Mouse (Mus musculus) intestine, embryonic 16.5 days (tissue): ENCODE results near the gene Thbs3. TPM values are rescaled to one million over a fixed set of nuclear protein-coding genes. Genes with fewer than 3 reads are reported as not detected.
"Not testable (repeated sequence)": the region's sequence is repeated elsewhere in the genome, so short reads cannot be mapped to it uniquely, and the experiment has no call there.

Source experiments
- ATAC-seq: fragments of 200-750 bp; cut with Nextera tagmentation; 2 replicates; pipeline ENCODE4 v1.8.0; 2017; ENCODE audit warnings: moderate TSS enrichment, moderate library complexity
- H3K27ac ChIP-seq: fragments of 300-500 bp; sonication (generic); 2 replicates; pipeline ENCODE4 v1.5.1; 2014; ENCODE audit warnings: mild to moderate bottlenecking, low read length
- H3K27me3 ChIP-seq: fragments of 300-500 bp; sonication (generic); replicated peaks from 2 replicates; pipeline ENCODE4 v1.6.1; 2014; ENCODE audit warnings: low read length, control low read depth, mixed read lengths; ENCODE audit not compliant: control insufficient read depth, insufficient read depth
- H3K36me3 ChIP-seq: fragments of 300-500 bp; sonication (generic); 2 replicates; pipeline ENCODE4 v1.6.1; 2014; ENCODE audit warnings: low read length, control low read depth; ENCODE audit not compliant: control insufficient read depth, insufficient read depth
- H3K4me1 ChIP-seq: fragments of 300-500 bp; sonication (generic); 2 replicates; pipeline ENCODE4 v1.6.1; 2014; ENCODE audit warnings: low read length, control low read depth, mixed read lengths; ENCODE audit not compliant: control insufficient read depth, insufficient read depth
- H3K4me2 ChIP-seq: fragments of 300-500 bp; sonication (generic); 2 replicates; pipeline ENCODE4 v1.6.1; 2014; ENCODE audit warnings: low read depth, low read length, control low read depth
- H3K4me3 ChIP-seq: fragments of 300-500 bp; sonication (generic); 2 replicates; pipeline ENCODE4 v1.5.1; 2014; ENCODE audit warnings: mild to moderate bottlenecking, low read length
- H3K9ac ChIP-seq: fragments of 300-500 bp; sonication (generic); 2 replicates; pipeline ENCODE4 v1.6.1; 2014; ENCODE audit warnings: low read depth, low read length
- H3K9me3 ChIP-seq: fragments of 300-500 bp; sonication (generic); 2 replicates; pipeline ENCODE4 v1.6.1; 2016; ENCODE audit warnings: low read length, control low read depth; ENCODE audit not compliant: control insufficient read depth
- WGBS: fragments of 180-500 bp; shearing (Covaris S2); extraction: QIAGEN DNeasy Blood & Tissue Kit; methylation state at CpG from one replicate; pipeline ENCODE4 v1.1.7; 2014; 5-methylcytosine and 5-hydroxymethylcytosine counted together
- polyA plus RNA-seq: library from polyadenylated mRNA; unstranded; fragments of >200 nt; fragmentation: Nextera tagmentation; extraction: Ambion mirVana; gene quantifications from 2 replicates; pipeline ENCODE4 v1.2.1, GENCODE M21; 2015

Thbs3 gene
- polyA plus RNA-seq, 1 experiment from 2014 or later, result 18.9 TPM

GRCm38 (mm10) chr3:89208075-89208657, 6.8 kb upstream of the Thbs3 start:
- Histone ChIP-seq H3K9ac (no peak overlapping the region), H3K27me3 (no peaks in the 10 kb centered on the region), H3K4me3 (no peak overlapping the region), H3K36me3 (peaks cover 18% of the 10 kb centered on the region), H3K4me2 (no peak overlapping the region), H3K9me3 (no peaks in the 10 kb centered on the region), H3K4me1 (peaks cover 6% of the 10 kb centered on the region), H3K27ac (no peak overlapping the region)
- WGBS, result 88% methylated on average over 13 of the region's 13 CpGs
- no peak for ATAC-seq

DNA sequence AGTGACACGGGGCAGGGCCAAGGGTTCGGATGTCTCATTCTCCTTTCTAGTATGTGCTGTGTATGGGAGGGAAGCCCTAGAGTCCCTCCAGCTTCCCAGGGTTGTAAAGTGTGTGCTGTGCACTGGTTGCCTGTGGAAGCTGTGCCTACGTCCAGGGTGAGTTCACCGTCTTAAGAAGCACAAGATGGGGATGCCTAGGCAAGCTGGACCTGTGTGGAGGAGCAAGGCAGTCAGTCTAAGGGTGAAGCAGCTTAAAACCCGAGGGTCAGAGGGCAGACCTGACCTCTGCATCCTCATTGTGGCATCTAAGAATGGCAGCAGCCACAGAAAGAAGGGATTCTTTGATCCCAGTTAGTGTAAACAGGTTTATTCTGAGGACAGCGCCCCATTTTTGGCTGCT, 6.2 kb upstream of the Thbs3 start:
- H3K9ac ChIP-seq, result no peak overlapping the region
- no peak overlapping the region for H3K4me3 ChIP-seq
- 88% methylated on average over 6 of the region's 6 CpGs for WGBS
- no peak overlapping the region for H3K4me2 ChIP-seq
- no peaks in the 10 kb centered on the region for H3K9me3 ChIP-seq
- ATAC-seq, result no peak
- H3K4me1 ChIP-seq, result peaks cover 3% of the 10 kb centered on the region
- peaks cover 18% of the 10 kb centered on the region for H3K36me3 ChIP-seq
- no peaks in the 10 kb centered on the region for H3K27me3 ChIP-seq
- no peak overlapping the region for H3K27ac ChIP-seq

DNA sequence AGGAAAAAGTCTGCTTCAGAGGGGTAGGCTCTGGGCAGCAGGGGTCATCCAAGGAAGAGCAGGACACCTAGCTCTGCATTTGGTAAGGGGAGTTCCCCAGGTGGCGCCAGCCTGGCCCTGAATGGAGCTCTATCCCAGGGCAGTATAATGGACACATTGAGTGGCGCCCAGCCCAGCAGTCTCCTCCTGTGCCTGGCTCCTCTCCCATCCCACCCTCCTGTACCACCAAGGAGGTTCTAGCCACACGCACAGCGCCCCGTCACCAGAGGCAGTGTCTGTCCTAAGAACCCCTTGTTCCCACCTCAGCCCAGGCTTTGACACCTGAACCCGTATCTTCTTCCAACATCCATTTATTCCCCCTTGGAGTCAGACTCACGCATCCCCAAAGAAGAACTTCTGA, 5.2 kb upstream of the Thbs3 start:
- 97% methylated on average over 7 of the region's 7 CpGs for WGBS
- no peak overlapping the region for H3K9ac ChIP-seq
- H3K36me3 ChIP-seq, result peaks cover 18% of the 10 kb centered on the region
- ATAC-seq, result no peak
- H3K4me1 ChIP-seq, result peaks cover 4% of the 10 kb centered on the region
- no peak overlapping the region for H3K4me2 ChIP-seq
- H3K27me3 ChIP-seq, result no peaks in the 10 kb centered on the region
- H3K4me3 ChIP-seq, result no peak overlapping the region
- no peaks in the 10 kb centered on the region for H3K9me3 ChIP-seq
- H3K27ac ChIP-seq, result no peak overlapping the region

DNA sequence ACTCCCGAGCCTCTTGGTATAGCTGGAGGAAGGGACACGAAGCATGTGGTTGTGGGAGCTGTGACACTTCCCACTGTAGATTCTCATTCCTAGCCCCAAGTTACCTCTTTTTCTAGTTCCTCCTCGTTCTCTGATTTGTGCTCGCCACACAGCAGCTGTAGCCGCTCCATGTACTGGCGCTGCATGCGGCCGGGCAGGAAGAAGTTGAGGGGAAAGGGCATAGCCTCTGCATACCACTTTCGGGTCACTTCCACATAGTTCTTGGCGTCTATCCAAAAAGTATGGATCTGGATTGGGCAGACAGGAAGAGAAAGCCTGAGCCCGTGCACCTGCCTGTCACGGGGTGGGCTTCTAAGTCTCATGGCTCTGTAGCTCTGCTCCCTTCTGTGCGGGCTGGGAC, 4.8 kb upstream of the Thbs3 start:
- Histone ChIP-seq H3K36me3 (peaks cover 18% of the 10 kb centered on the region), H3K4me1 (peaks cover 7% of the 10 kb centered on the region), H3K9ac (no peak overlapping the region), H3K4me2 (no peak overlapping the region), H3K27ac (no peak overlapping the region), H3K9me3 (no peaks in the 10 kb centered on the region), H3K27me3 (no peaks in the 10 kb centered on the region), H3K4me3 (no peak overlapping the region)
- ATAC-seq, result no peak
- WGBS, result 76% methylated on average over 13 of the region's 13 CpGs

GRCm38 (mm10) chr3:89210731-89211130, 4.2 kb upstream of the Thbs3 start:
- ATAC-seq, result no peak
- no peak overlapping the region for H3K9ac ChIP-seq
- H3K9me3 ChIP-seq, result no peaks in the 10 kb centered on the region
- no peak overlapping the region for H3K27ac ChIP-seq
- peaks cover 10% of the 10 kb centered on the region for H3K4me1 ChIP-seq
- no peaks in the 10 kb centered on the region for H3K27me3 ChIP-seq
- H3K36me3 ChIP-seq, result peaks cover 18% of the 10 kb centered on the region
- H3K4me2 ChIP-seq, result no peak overlapping the region
- WGBS, result 72% methylated on average over 7 of the region's 7 CpGs
- H3K4me3 ChIP-seq, result no peak overlapping the region

DNA sequence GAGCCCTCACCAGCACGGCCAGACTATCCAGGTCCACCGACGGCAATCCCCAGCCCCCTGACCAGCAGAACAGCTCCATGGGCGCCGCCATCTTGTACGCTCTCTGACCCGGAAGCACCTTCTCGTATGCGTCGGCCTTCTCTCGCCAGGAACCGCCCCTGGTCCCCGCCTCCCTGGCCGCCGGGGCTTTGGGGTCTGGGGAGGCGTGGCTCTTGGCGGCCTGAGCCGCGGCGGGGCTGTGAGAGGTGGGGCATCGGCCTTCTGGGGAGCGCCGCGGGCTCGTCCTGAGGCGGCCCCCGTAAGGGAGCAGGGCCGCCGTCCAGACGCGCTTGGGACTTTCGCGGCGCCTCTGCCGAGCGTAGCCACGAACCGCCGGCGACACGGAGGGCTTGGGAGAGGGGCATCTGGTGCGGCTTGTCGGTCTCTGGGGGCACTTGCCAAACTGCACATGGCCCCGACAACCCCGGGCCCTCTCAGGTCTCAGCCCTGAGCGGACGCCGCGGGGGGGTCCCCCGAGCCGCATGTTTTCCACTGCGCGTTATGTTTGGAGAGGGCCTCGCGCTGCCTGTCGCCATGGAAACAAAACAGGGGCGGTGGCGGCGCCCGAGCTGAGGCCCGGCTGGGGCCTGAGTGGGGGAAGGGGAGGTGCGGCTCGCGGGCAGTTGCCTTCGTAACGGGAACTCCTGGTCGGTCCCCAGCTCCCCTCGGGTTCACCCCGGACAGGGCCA, 1.0 kb upstream of the Thbs3 start:
- Histone ChIP-seq H3K4me2 (peak overlapping the region; percentile 82), H3K36me3 (0 out of 2 replicates have a peak, but pooled peaks cover 5% of the 10 kb centered on the region), H3K27ac (peak overlapping the region; percentile 93), H3K4me3 (peak overlapping the region; percentile 69), H3K4me1 (peaks cover 12% of the 10 kb centered on the region), H3K27me3 (no peaks in the 10 kb centered on the region), H3K9ac (peak overlapping the region; percentile 82), H3K9me3 (no peaks in the 10 kb centered on the region)
- WGBS, result under 1% methylated on average over 64 of the region's 69 CpGs
- peak; percentile 94 for ATAC-seq

- Histone ChIP-seq H3K4me2 (peak overlapping the region; percentile 82), H3K27ac (no peak overlapping the region), H3K4me3 (peak overlapping the region; percentile 69), H3K27me3 (no peaks in the 10 kb centered on the region), H3K9ac (peak overlapping the region; percentile 82; the same call in 1 of the 2 replicates), H3K9me3 (no peaks in the 10 kb centered on the region), H3K36me3 (no peaks in the 10 kb centered on the region), H3K4me1 (peaks cover 12% of the 10 kb centered on the region)
- peak; percentile 9; the same call in 1 of the 2 replicates for ATAC-seq
- WGBS, result 3% methylated on average over 6 of the region's 6 CpGs
Observed at GRCm38 (mm10) chr3:89215853-89216252, 873 bp downstream of the Thbs3 start.

- H3K4me2 ChIP-seq, result not testable (repeated sequence)
Observed at GRCm38 (mm10) chr3:89216407-89216806, 1.4 kb downstream of the Thbs3 start.

GRCm38 (mm10) chr3:89218271-89218670, 3.3 kb downstream of the Thbs3 start:
- no peaks in the 10 kb centered on the region for H3K36me3 ChIP-seq
- no peak for ATAC-seq
- no peaks in the 10 kb centered on the region for H3K27me3 ChIP-seq
- H3K9ac ChIP-seq, result no peak overlapping the region
- H3K27ac ChIP-seq, result no peak overlapping the region
- H3K4me2 ChIP-seq, result no peak overlapping the region
- peaks cover 9% of the 10 kb centered on the region; the same call in 1 of the 2 replicates for H3K4me1 ChIP-seq
- no peak overlapping the region for H3K4me3 ChIP-seq
- H3K9me3 ChIP-seq, result no peaks in the 10 kb centered on the region
- WGBS, result 82% methylated on average over 1 of the region's 1 CpGs

More at GRCm38 (mm10) chr3:89216407-89216806, 1.4 kb downstream of the Thbs3 start:
- 73% methylated on average over 7 of the region's 7 CpGs for WGBS
- H3K4me1 ChIP-seq, result peaks cover 12% of the 10 kb centered on the region
- not testable (repeated sequence) for H3K36me3 ChIP-seq, H3K27me3 ChIP-seq, H3K9me3 ChIP-seq, H3K27ac ChIP-seq, H3K9ac ChIP-seq, H3K4me3 ChIP-seq, ATAC-seq
